Mouse (Mus musculus): ENCODE measurements around the gene Stpg4.

The Stpg4 gene

DNA sequence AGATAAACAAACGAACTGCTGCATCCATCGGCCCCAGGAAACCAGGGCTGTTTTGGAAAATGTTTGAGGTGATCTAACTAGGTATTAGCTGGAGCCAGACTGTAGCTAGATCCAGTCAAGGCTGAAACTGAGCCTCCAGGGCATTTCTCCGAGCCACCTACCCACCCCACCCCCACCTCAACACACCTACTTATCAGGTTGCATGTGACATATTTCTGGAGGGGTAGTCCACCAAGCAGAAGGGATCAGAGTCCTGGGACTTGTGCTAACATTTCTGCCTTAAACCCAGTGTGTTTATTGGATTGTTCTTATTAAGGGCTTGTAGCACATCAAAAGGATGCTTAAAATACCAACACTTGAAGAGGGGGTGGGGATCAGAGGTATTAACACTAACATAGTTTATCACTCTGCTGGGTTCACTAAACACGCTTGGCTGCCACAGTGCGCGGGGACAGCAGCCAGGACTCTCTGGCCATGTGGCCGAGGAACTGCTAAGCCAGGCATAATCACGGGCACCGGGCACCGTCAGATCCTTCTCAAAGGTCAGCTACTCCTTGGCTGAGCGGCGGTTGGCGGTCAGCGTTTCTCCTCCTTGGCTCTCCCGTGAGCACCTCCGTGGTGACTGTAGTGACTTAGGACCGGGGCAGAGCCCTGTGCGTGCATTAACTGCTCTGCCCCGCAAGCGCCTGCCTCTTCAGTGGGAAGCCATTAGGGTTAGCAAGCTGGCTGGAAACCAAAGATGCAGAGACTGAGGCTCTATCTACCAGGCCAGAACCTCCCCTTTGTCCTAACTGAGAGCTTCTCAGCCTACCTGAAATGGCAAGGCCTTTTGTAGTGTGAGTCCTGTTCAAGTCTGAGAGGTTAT, 76.1 kb downstream of the Stpg4 start:
- no peak for DNase-seq (ENCODE audit: low spot score in 2 of 2)

- DNase-seq (ENCODE audit: low spot score in 2 of 2) = no peak
Measured at GRCm38 (mm10) chr17:87350471-87351240, 76.9 kb downstream of the Stpg4 start.

- DNase-seq (ENCODE audit: low spot score in 2 of 2) = no peak
Measured at GRCm38 (mm10) chr17:87349575-87349974, 78.0 kb downstream of the Stpg4 start.

- no peak for DNase-seq (ENCODE audit: low spot score in 2 of 2)
Measured at GRCm38 (mm10) chr17:87349069-87349468, 78.5 kb downstream of the Stpg4 start.

DNA sequence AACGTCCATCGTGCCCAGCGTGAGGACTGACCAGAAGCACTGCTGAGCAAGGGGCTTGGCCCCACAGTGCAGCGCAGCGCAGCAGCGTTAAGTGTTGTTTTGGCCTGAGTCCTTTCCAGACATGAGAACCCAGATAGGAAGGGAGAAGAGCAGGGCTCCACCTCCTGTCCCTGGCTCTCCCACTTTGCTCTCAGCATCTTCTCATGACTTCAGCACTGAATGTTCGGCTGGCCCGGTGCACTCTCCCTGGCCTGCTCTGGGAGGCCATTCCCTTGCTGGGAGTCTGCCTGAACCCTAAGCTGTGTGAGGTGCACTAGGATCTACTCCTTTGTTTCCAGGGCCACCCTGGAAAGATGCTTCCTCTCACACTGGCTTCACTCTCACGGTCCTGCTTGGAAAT, 79.2 kb downstream of the Stpg4 start:
- no peak for DNase-seq (ENCODE audit: low spot score in 2 of 2)

DNA sequence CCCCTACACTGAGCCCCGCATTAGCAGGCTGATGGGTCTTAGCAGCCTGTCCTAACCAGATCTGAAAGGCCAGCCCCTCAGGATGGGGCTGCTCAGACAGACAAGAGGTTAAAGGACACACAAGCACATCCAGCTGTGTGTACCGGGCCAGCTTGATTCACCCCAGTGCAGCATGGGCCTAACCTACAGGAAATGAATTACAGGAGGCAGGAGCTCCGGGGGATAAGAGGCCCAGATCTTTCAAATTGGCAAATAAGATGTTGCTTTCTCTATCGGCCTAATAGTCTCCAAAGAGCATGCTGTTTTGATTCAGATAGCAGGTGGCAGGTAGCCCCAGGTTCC, 82.3 kb downstream of the Stpg4 start:
- no peak for DNase-seq (ENCODE audit: low spot score in 2 of 2)

DNA sequence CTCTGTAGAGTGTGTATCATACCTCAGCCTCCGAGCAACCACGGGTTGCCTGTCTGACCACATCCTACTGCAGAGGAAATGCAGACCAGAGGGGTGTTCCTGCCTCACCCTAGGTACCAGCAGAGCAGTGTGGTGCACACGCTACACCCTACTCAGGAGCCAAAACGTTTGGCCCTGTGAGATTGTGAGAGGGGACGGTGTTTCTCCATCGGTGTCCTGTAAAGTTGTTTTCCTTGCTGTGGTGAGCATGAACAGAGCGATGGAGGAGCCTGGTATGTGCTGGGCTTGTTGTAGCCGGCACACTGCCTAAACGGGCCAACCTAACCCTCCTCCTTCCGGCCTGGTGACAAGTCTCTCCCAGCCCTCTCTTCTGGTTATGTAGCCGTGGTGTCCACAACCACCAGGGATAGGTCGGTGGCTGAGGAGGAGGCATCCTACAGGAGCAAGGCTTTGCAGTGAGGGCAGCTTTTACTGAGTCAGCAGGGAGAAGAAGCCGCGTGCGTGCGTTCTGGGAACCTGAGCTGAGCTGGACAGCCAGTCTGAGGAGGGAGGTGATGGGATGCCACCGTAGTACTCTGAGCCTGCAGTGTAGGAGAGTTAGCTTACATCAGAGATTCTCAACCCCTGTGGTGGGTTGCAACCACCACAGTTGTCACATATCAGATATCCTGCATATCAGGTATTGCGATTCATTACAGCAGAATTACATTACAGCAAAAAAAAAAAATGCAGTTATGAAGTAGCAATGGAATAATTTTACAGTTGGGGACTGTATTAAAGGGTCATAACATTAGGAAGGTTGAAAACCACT, 82.9 kb downstream of the Stpg4 start:
- no peak for DNase-seq (ENCODE audit: low spot score in 2 of 2)

GRCm38 (mm10) chr17:87343060-87343703, 84.4 kb downstream of the Stpg4 start:
- DNase-seq (ENCODE audit: low spot score in 2 of 2) = no peak

All from right cerebral cortex, adult 2 months (tissue).